Mouse (Mus musculus) hindbrain, embryonic 12.5 days (tissue): Measurements from ENCODE around the gene Itgb5. TPM values are rescaled to one million over a fixed set of nuclear protein-coding genes. Genes with fewer than 3 reads are reported as not detected.

ENCODE experiments used
- ATAC-seq: fragments of 200-750 bp; cut with Nextera tagmentation; 2 replicates; pipeline ENCODE4 v1.8.0; 2017; ENCODE audit warnings: moderate TSS enrichment; ENCODE audit not compliant: low FRiP score
- H3K27ac ChIP-seq: fragments of 300-500 bp; sonication (generic); 2 replicates; pipeline ENCODE4 v1.5.1; 2016; ENCODE audit warnings: mild to moderate bottlenecking
- H3K27me3 ChIP-seq: fragments of 300-500 bp; sonication (generic); 2 replicates; pipeline ENCODE4 v1.6.1; 2016; ENCODE audit warnings: mild to moderate bottlenecking
- H3K36me3 ChIP-seq: fragments of 300-500 bp; sonication (generic); 2 replicates; pipeline ENCODE4 v1.6.1; 2016; ENCODE audit warnings: mild to moderate bottlenecking
- H3K4me1 ChIP-seq: fragments of 300-500 bp; sonication (generic); 2 replicates; pipeline ENCODE4 v1.6.1; 2016
- H3K4me2 ChIP-seq: fragments of 300-500 bp; sonication (generic); replicated peaks from 2 replicates; pipeline ENCODE4 v1.6.1; 2016; ENCODE audit warnings: mild to moderate bottlenecking
- H3K4me3 ChIP-seq: fragments of 300-500 bp; sonication (generic); 2 replicates; pipeline ENCODE4 v1.5.1; 2016; ENCODE audit warnings: mild to moderate bottlenecking
- H3K9ac ChIP-seq: fragments of 300-500 bp; sonication (generic); 2 replicates; pipeline ENCODE4 v1.6.1; 2016; ENCODE audit warnings: mild to moderate bottlenecking, moderate library complexity
- H3K9me3 ChIP-seq: fragments of 300-500 bp; sonication (generic); replicated peaks from 2 replicates; pipeline ENCODE4 v1.6.1; 2016; ENCODE audit warnings: mild to moderate bottlenecking
- whole genome bisulfite sequencing: fragments of 180-500 bp; shearing (Covaris S2); methylation state at CpG from one replicate; pipeline ENCODE4 v1.1.7; 2016; 5-methylcytosine and 5-hydroxymethylcytosine counted together
- polyA plus RNA-seq: library from polyadenylated mRNA; unstranded; fragments of >200 nt; fragmentation: Nextera tagmentation; extraction: Ambion mirVana; gene quantifications from 2 replicates; pipeline ENCODE4 v1.2.1, GENCODE M21; 2016

The Itgb5 gene
- polyA plus RNA-seq: 48.3 and 48.9 TPM in 2 replicates

DNA sequence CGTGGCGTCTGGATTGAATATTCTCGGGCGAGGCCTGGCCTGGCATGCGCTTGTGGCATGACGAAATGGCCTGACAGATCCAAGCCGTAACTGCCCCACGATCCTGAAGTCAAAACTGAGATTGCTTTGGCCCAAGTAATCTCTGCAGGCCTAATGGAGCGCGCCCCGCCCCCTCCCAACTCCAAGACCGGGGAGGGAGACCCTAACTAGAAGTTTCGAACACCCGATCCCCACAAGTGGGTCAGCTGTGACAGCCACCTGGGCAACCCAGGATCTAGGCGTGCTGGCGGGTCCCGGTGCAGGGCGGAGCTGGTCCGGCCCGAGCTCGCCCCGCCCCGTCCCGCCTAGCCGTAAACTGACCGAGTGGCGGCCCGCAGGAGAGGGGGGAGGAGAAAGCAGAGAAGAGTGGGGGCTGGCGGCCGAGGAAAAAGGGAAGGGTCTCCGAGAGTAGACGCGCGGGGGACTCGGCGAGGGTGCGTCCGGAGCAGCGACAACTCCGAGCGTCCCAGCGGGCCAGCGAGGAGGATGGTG lies at the start of gene Itgb5:
Gene Itgb5, plus strand, starts transcription at position 365 of the 531 bp plus-strand sequence.
- Histone ChIP-seq H3K27ac (peak within 1 kb of the TSS; percentile 57; the same call in 1 of the 2 replicates), H3K4me1 (peaks cover 31% of the 10 kb centered on the region), H3K27me3 (peaks cover 45% of the 10 kb centered on the region)

DNA sequence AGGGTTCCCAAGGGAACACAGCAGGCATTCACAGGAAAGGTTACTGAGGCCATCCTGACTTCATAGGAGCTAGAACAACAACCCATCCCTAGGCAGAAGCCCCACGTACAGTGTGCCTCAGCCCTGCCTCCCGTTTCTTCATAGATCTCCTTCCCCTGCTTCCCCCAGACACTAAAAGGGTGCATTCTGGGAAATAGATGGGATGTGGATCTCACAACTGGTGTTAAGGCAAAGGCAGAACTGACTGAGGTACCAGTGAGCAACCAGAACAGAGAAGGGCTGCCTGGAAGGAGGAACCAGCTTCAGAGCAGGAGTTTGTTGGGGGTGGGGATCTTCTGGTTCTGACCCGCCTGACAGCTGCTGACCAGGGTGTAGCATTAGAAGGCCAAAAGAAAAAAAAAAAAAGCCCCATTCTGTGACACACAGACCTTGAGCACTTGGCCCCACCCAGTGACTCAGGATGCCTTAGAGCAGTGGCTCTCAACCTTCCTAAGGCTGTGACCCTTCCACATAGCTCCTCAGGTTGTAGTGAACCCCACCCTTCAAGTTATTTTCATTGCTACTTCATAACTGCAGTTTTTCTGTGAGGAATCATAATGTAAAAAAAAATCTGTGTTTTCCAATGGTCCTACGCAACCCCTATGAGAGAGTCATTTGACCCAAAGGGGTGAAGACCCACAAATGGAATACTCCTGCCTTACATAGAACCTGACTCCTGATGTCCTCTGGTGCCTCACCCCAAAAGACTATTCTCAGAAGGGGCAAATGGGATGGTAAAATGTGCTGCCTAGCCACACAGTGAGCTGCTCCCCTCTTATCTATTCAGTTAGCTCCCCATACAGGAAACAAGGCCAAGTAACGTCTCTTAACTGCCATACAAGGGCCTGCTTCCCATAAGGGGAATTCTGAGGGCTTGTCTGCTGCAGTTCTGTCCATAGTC lies 47.4 kb upstream of the Itgb5 start:
- Histone ChIP-seq H3K9me3 (no peaks in the 10 kb centered on the region), H3K36me3 (no peaks in the 10 kb centered on the region), H3K9ac (no peak overlapping the region), H3K4me2 (no peak overlapping the region), H3K27ac (no peak overlapping the region), H3K27me3 (no peaks in the 10 kb centered on the region), H3K4me3 (no peak overlapping the region), H3K4me1 (no peaks in the 10 kb centered on the region)
- no peak for ATAC-seq
- 68% methylated on average over 5 of the region's 5 CpGs for WGBS

More for the DNA sequence above, at the start of gene Itgb5:
- ATAC-seq: peak; percentile 70
- under 1% methylated on average over 25 of the region's 43 CpGs for WGBS
- Histone ChIP-seq H3K36me3 (no peaks in the 10 kb centered on the region), H3K9me3 (no peaks in the 10 kb centered on the region), H3K4me3 (peak within 1 kb of the TSS; percentile 73), H3K4me2 (peak within 1 kb of the TSS; percentile 99), H3K9ac (peak within 1 kb of the TSS; percentile 74)

DNA sequence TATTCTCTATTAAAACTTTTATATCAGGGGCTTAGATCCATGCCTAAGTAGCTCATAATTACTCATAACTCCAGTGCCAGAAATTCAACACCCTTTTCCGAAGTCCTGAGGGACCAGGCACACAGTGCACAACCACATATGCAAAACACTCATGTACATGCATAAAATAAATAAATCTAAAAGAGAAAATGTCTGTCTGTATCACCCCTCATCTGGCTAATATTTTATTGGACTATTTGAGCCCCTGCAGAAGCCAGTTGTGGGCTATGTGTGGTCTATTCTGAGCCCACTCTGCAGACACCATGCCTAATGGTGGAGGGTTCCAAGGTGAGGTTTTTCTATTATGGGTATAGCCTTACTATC lies 46.8 kb upstream of the Itgb5 start:
- Histone ChIP-seq H3K36me3 (no peaks in the 10 kb centered on the region), H3K9me3 (no peaks in the 10 kb centered on the region), H3K4me2 (no peak overlapping the region), H3K9ac (no peak overlapping the region), H3K27ac (no peak overlapping the region), H3K4me1 (no peaks in the 10 kb centered on the region), H3K27me3 (no peaks in the 10 kb centered on the region), H3K4me3 (no peak overlapping the region)
- no peak for ATAC-seq
- 100% methylated on average over 1 of the region's 1 CpGs for WGBS

DNA sequence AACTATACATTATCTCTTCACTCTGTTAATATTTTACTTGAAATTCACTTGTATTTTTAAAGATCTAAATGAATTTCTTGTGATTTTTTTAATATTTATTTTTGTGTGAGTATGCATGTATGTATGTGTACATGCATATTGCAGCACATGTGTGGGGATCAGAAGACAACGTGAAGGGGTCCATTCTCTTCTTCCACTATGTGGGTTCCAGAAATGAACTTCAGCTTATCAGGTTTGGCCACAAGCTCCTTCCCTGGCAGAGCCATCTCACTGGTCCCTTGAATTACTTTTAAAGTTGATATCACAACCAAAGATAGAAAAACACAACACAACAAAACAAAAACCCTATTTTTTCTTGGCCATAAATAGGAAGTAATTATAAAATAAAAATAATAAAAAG lies 44.9 kb upstream of the Itgb5 start:
- no peaks in the 10 kb centered on the region for H3K27me3 ChIP-seq
- H3K27ac ChIP-seq: no peak overlapping the region
- no peaks in the 10 kb centered on the region for H3K9me3 ChIP-seq
- ATAC-seq: no peak
- H3K4me1 ChIP-seq: no peaks in the 10 kb centered on the region
- no peak overlapping the region for H3K4me2 ChIP-seq
- 90% methylated on average over 1 of the region's 1 CpGs for WGBS
- H3K4me3 ChIP-seq: no peak overlapping the region
- H3K36me3 ChIP-seq: no peaks in the 10 kb centered on the region
- H3K9ac ChIP-seq: no peak overlapping the region

DNA sequence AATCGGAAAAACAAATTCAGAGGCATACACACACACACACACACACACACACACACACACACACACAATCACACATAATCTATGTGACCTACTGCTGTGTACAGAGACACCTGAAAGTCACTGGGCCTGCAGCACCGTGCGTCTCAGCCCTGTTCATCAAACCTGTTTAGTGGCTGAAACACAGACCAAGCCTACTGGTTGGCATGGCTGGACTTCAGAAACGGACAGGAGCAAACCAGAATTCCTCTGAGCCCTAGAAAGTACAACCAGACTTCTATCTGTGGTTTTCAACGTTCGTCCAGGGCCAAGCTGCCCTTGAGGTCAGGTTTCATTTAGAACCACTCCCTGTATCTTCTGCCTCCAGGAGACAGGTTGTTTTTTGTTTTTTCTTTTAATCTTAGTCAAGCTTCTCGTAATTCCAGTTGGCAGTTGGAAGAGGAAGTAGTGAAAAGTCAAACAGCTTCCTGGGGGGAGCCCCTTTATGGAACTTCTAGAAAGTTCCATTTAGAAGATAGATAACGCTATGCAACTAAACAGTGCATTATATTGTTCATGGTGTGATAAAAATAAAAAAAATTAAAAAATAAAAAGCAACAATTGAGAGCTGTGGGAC lies 44.3 kb upstream of the Itgb5 start:
- Histone ChIP-seq H3K27me3 (no peaks in the 10 kb centered on the region), H3K36me3 (no peaks in the 10 kb centered on the region), H3K9ac (no peak overlapping the region), H3K27ac (no peak overlapping the region), H3K4me3 (no peak overlapping the region), H3K4me2 (no peak overlapping the region), H3K9me3 (no peaks in the 10 kb centered on the region), H3K4me1 (no peaks in the 10 kb centered on the region)
- ATAC-seq: no peak
- 77% methylated on average over 8 of the region's 8 CpGs for WGBS

DNA sequence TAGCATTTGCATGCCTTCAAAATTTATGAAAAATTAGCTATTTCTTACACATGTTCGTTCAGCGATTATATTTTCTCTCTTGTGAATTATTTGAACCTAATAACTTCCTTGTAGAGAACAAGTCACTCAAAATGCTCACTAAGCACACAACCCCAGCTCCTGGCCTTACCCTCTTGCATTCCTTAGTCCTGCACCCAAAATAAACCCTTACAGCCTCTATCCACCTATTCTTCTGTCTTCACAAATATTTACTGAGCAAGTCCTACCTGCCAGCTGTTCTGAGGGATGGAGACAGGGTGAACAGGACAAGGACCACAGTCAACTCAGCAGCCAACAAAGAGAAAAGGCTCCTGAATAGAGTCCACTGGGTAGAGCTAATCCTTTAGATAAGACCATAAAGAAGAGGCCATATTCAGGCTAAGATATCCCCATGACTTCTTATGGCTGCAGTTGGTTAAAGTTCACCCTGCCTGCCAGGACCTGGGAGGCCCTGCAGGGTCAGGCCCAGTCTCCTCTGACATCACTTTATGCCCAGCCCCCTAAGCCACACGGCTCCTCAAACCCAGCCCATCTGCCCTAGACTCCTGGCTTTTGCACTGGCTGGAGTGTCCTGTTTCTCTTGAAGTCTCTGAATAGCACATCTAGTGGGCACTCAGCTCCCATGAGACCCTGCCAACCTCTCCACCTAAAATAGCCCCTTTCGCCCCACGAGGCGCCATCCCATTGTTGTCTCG lies 42.6 kb upstream of the Itgb5 start:
- no peak for ATAC-seq
- Histone ChIP-seq H3K9me3 (no peaks in the 10 kb centered on the region), H3K27me3 (no peaks in the 10 kb centered on the region), H3K27ac (no peak overlapping the region), H3K9ac (no peak overlapping the region), H3K36me3 (no peaks in the 10 kb centered on the region), H3K4me3 (no peak overlapping the region), H3K4me1 (no peaks in the 10 kb centered on the region), H3K4me2 (no peak overlapping the region)
- 79% methylated on average over 7 of the region's 7 CpGs for WGBS

DNA sequence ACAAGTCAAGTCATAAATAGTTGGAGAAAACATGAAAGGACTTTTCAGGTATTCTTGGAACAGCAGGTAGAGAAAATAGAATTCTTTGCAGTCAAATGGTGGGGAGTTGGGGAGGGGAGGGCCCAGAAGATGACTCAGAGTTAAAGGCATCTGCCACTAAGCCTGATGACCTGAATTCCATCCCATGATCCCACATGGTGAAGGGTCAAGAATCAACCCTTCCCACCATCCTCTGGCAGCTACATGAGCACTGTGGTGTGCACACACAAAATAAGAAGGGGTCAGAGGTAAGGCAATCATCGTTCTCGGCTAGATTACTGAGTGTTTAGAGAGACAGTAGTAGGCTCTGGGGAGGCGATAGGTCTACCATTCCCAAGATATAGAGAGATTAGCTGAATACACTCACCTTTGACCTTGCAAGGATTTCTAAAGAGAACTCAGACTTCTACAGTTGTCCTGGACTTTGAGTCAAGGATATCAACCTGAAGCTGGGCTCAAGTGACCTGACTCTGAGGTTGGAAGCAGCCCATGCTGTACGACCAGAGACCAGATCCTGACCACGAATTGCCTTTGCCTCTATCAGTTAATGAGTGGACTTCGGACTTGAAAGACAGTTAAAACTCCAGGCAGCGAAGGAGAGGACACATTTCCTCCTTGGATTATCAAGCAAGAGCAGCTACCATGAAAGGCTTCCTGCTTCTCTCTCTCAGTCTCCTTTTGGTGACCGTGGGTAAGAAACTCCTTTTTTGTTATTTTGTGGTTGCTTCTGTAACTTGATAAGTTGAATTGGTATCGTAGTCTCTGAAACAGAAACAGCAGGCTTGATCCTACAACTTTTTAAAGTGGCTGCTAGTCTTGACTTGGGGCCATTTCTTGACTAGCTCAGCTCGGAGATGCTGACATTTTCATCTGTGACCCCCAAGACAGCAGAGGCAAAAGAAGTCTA lies 35.3 kb upstream of the Itgb5 start, which contains the start of gene Muc13:
Gene Muc13, plus strand, starts transcription at position 192 of the 946 bp plus-strand sequence.
- Histone ChIP-seq H3K27ac (no peak within 1 kb of the TSS), H3K4me1 (no peaks in the 10 kb centered on the region), H3K36me3 (no peaks in the 10 kb centered on the region), H3K9ac (no peak within 1 kb of the TSS), H3K9me3 (no peaks in the 10 kb centered on the region), H3K4me2 (no peak within 1 kb of the TSS), H3K4me3 (no peak within 1 kb of the TSS), H3K27me3 (no peaks in the 10 kb centered on the region)
- no peak for ATAC-seq
- WGBS: 89% methylated on average over 10 of the region's 10 CpGs

DNA sequence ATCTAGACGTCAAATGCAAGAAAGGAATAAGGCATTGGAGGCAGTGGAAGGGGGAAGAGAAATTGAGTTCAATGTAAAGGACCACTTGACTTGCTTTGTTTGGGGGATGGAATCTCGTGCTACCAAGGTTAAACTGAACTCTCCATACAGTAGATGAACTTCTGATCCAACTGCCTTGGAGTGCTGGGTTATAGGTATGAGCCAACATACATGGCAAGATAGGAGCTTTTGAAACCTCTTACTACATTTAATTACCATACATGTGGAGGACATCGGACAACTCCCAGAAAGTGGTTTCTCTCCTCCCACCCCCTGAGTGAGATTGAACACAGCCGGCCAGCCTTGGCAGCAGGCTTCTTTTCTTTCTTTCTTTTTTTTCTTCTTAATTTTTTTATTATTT lies 34.4 kb upstream of the Itgb5 start:
- H3K9me3 ChIP-seq: no peaks in the 10 kb centered on the region
- no peak overlapping the region for H3K9ac ChIP-seq
- no peaks in the 10 kb centered on the region for H3K4me1 ChIP-seq
- H3K4me2 ChIP-seq: no peak overlapping the region
- H3K27me3 ChIP-seq: no peaks in the 10 kb centered on the region
- ATAC-seq: no peak
- no peak overlapping the region for H3K4me3 ChIP-seq
- H3K27ac ChIP-seq: no peak overlapping the region
- 85% methylated on average over 4 of the region's 4 CpGs for WGBS
- no peaks in the 10 kb centered on the region for H3K36me3 ChIP-seq

DNA sequence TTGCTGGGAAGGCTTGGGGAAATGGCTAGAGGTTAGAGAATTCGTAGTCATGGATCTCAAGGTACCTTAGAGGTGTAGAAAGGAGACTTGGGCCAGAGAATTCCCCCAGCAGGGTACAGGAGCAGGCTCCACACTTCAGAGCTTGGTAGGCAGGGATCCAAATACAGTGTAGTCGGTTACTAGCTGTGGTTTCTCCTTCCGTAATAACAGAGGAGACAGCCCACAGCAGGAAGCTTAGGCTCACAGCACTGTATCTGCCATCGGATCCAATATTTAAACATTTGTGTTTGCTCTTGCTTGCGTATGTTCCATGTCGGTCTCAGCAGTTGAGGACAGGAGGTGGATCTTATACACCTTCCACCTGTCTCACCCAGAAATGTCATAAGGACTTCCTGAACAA lies 33.6 kb upstream of the Itgb5 start:
- 85% methylated on average over 6 of the region's 6 CpGs for WGBS
- H3K9ac ChIP-seq: no peak overlapping the region
- ATAC-seq: no peak

DNA sequence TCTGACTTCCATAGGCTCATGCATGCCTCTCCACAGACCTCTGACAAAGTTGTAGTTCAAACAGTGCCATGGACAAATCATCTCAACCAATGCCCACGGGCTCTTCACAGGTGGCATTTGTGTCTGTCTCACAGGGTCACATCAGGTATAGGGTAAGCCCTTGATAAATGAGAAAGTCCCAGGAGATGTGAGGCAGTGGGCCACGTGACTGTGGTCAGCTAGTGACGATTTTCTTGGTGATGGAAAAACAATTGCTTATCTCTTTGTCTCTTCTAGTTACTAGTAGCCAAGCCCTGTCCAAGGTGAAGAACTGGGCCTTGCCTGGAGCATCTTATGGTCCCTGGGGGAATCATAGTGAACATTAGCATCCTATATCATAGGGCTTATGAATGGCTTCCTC lies 32.7 kb upstream of the Itgb5 start:
- Histone ChIP-seq H3K36me3 (no peaks in the 10 kb centered on the region), H3K4me2 (no peak overlapping the region), H3K9ac (no peak overlapping the region), H3K9me3 (no peaks in the 10 kb centered on the region), H3K4me3 (no peak overlapping the region), H3K27me3 (no peaks in the 10 kb centered on the region), H3K4me1 (no peaks in the 10 kb centered on the region), H3K27ac (no peak overlapping the region)
- no peak for ATAC-seq
- WGBS: 91% methylated on average over 3 of the region's 3 CpGs

More for the DNA sequence above, 33.6 kb upstream of the Itgb5 start:
- no peaks in the 10 kb centered on the region for H3K4me1 ChIP-seq
- H3K9me3 ChIP-seq: no peaks in the 10 kb centered on the region
- H3K36me3 ChIP-seq: no peaks in the 10 kb centered on the region
- H3K4me3 ChIP-seq: no peak overlapping the region
- no peak overlapping the region for H3K4me2 ChIP-seq
- no peak overlapping the region for H3K27ac ChIP-seq
- no peaks in the 10 kb centered on the region for H3K27me3 ChIP-seq

DNA sequence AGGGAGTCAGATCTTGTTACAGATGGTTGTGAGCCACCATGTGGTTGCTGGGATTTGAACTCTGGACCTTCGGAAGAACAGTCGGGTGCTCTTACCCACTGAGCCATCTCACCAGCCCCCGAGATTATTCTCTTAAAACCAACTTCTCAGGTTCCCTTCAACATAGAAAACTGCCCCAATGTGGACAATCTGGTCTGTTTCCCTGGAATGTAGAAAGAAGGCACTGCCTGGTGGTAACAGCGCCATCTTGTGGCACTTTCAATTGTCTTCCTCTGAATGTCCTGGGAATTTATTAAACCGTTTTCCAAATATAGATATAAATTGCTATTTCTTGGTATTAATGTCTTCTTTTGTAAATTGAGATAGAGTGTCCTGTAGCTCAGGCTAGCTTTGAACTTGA lies 31.6 kb upstream of the Itgb5 start:
- 38% methylated on average over 5 of the region's 5 CpGs for WGBS
- no peaks in the 10 kb centered on the region for H3K36me3 ChIP-seq
- no peaks in the 10 kb centered on the region for H3K9me3 ChIP-seq
- no peak overlapping the region for H3K27ac ChIP-seq
- no peak overlapping the region for H3K4me2 ChIP-seq
- no peaks in the 10 kb centered on the region for H3K27me3 ChIP-seq
- no peak overlapping the region for H3K4me3 ChIP-seq
- no peaks in the 10 kb centered on the region for H3K4me1 ChIP-seq
- H3K9ac ChIP-seq: no peak overlapping the region
- no peak for ATAC-seq
